Mouse (Mus musculus) heart, embryonic 13.5 days (tissue): ENCODE measurements at regions not wholly inside any gene's neighbourhood (a gene's known extent, or its start where the extent isn't known, plus 50 kb on each side); places are given as distances from the start of the nearest gene placed in this dataset.

ENCODE experiments used
- ATAC-seq: fragments of 200-750 bp; cut with Nextera tagmentation; 2 replicates; pipeline ENCODE4 v1.8.0; 2017; ENCODE audit warnings: moderate TSS enrichment; ENCODE audit not compliant: insufficient number of reproducible peaks, low FRiP score, low TSS enrichment; ENCODE audit errors: extremely low read depth
- H3K27ac ChIP-seq: fragments of 300-500 bp; sonication (generic); replicated peaks from 2 replicates; pipeline ENCODE4 v1.5.1; 2015; ENCODE audit warnings: moderate library complexity, mild to moderate bottlenecking, inconsistent platforms
- H3K27me3 ChIP-seq: fragments of 300-500 bp; sonication (generic); replicated peaks from 2 replicates; pipeline ENCODE4 v1.6.1; 2015; ENCODE audit warnings: mild to moderate bottlenecking, inconsistent platforms
- H3K36me3 ChIP-seq: fragments of 300-500 bp; sonication (generic); 2 replicates; pipeline ENCODE4 v1.6.1; 2015; ENCODE audit warnings: mild to moderate bottlenecking, inconsistent platforms
- H3K4me1 ChIP-seq: fragments of 300-500 bp; sonication (generic); 2 replicates; pipeline ENCODE4 v1.6.1; 2015; ENCODE audit warnings: inconsistent platforms
- H3K4me2 ChIP-seq: fragments of 300-500 bp; sonication (generic); 2 replicates; pipeline ENCODE4 v1.6.1; 2015; ENCODE audit warnings: inconsistent platforms, mild to moderate bottlenecking, moderate library complexity
- H3K4me3 ChIP-seq: fragments of 300-500 bp; sonication (generic); 2 replicates; pipeline ENCODE4 v1.5.1; 2015; ENCODE audit warnings: moderate library complexity, mild to moderate bottlenecking, inconsistent platforms
- H3K9ac ChIP-seq: fragments of 300-500 bp; sonication (generic); 2 replicates; pipeline ENCODE4 v1.6.1; 2015; ENCODE audit warnings: inconsistent platforms, mild to moderate bottlenecking, moderate library complexity
- H3K9me3 ChIP-seq: fragments of 300-500 bp; sonication (generic); 2 replicates; pipeline ENCODE4 v1.6.1; 2016; ENCODE audit warnings: inconsistent platforms
- WGBS: fragments of 180-500 bp; shearing (Covaris S2); methylation state at CpG from one replicate; pipeline ENCODE4 v1.1.7; 2015; ENCODE audit warnings: mixed read lengths; 5-methylcytosine and 5-hydroxymethylcytosine counted together

DNA sequence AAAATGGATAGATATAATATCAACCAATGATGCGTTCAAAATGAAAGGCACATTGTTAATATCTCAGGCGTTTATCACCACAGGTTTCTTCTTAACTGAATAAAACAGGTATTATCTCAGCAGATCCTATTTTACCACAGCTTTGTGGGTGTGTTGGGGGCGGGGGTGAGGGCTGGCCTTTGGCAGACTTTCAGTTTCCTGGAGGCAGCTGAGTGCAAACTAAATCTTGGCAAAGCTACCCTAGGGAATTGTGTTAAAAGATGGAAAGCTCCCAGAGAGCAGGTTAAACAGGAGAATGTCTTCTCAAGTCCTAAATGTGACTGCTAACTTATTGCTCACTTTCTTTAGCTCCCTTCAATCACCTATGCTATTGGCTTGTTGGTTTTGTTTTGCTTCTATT is 223.8 kb downstream of the Kdm4c start:
- Histone ChIP-seq H3K4me1 (no peaks in the 10 kb centered on the region), H3K4me2 (no peak overlapping the region), H3K36me3 (no peaks in the 10 kb centered on the region), H3K27ac (no peak overlapping the region), H3K9ac (no peak overlapping the region), H3K9me3 (no peaks in the 10 kb centered on the region), H3K27me3 (no peaks in the 10 kb centered on the region), H3K4me3 (no peak overlapping the region)
- WGBS: 43% methylated on average over 3 of the region's 3 CpGs
- ATAC-seq: no peak

DNA sequence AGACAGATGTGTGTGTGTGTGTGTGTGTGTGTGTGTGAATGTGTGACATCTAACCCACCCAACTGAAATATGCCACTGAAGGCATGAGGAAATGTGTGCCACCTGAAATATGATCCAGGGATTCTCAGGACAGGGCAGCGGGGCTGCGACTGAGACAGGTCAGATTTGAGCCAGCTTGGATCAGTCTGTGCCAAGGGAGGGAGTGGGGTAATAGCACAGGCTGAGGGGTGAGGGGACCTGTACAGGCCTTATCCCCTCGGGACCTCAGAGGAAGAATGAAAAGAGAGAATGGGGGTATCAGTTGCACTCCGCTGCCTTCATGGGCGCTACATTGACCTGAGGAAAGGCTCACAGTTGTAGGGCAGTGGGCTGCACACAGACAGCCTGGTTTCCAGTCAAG is 270.2 kb downstream of the Kdm4c start:
- no peak for ATAC-seq
- Histone ChIP-seq H3K9me3 (0 out of 2 replicates have a peak, but pooled peaks cover 4% of the 10 kb centered on the region), H3K27me3 (no peaks in the 10 kb centered on the region), H3K4me3 (no peak overlapping the region), H3K4me2 (no peak overlapping the region), H3K27ac (no peak overlapping the region), H3K4me1 (no peaks in the 10 kb centered on the region), H3K9ac (no peak overlapping the region), H3K36me3 (no peaks in the 10 kb centered on the region)
- WGBS: 77% methylated on average over 5 of the region's 5 CpGs

DNA sequence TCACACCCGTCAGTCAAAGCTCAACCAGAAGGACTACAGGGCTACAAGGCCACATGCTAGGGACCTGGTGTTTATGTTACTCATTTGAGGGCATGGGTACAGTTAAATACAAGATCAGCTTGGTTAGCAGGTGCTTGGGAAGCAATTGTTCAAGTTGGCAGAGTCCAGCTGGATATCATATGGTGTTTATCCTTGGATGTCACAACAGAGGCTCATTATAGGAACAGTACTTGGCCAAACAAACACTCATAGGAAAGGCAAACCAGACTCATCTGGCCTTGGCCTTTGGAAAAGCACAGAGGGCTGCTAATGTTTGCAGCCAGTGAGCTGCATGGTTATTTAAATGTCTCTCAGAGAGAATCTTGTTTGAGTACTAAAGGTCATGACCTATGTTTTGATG is 311.6 kb downstream of the Kdm4c start:
- H3K9me3 ChIP-seq: no peaks in the 10 kb centered on the region
- H3K27ac ChIP-seq: no peak overlapping the region
- ATAC-seq: no peak
- no peak overlapping the region for H3K4me2 ChIP-seq
- WGBS: 56% methylated on average over 1 of the region's 1 CpGs
- no peak overlapping the region for H3K4me3 ChIP-seq
- H3K4me1 ChIP-seq: no peaks in the 10 kb centered on the region
- no peaks in the 10 kb centered on the region for H3K36me3 ChIP-seq
- no peaks in the 10 kb centered on the region for H3K27me3 ChIP-seq
- no peak overlapping the region for H3K9ac ChIP-seq

DNA sequence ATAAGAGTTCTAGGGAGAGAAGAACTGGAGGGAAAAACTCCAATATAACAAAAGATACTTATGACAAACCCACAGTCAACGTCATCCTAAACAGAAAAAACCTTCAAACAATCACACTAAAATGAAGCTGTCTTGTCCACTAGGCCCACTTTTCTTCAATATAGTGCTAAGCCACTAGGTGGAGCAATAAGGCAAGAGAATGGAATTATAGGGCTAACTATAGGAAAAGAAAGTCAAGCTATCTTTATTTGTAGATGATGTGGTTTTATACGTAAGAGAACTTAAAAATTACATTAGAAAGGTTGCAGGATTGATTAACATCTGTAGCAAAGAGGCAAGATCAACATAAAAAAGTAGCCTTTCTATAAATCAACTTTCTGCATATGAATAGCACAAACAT is 321.3 kb downstream of the Kdm4c start:
- H3K4me3 ChIP-seq: no peak overlapping the region
- 19% methylated on average over 2 of the region's 2 CpGs for WGBS
- H3K36me3 ChIP-seq: no peaks in the 10 kb centered on the region
- H3K27ac ChIP-seq: no peak overlapping the region
- ATAC-seq: no peak
- H3K27me3 ChIP-seq: no peaks in the 10 kb centered on the region
- H3K9ac ChIP-seq: no peak overlapping the region
- H3K4me1 ChIP-seq: no peaks in the 10 kb centered on the region
- no peak overlapping the region for H3K4me2 ChIP-seq
- no peaks in the 10 kb centered on the region for H3K9me3 ChIP-seq

DNA sequence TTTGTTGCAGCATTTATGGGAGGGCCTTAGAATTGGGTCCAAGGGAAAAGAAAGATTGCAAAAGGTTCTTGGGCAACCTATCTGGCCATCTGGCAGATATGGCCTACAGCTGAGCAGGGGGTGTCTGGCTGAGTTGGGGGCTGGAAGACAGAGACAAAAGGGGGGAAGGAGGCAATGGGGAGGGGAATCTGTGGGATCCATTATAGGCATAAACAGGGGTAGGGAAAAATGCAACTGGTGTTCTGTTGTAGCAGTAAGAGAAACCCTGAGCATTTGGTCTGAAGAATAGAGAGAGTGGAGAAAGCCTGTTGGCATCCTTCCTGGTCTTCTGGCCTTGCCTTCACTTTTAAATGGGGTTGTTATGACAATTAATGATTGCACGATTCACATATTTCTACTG is 344.1 kb downstream of the Kdm4c start:
- Histone ChIP-seq H3K27ac (no peak overlapping the region), H3K9me3 (no peaks in the 10 kb centered on the region), H3K4me2 (no peak overlapping the region), H3K36me3 (no peaks in the 10 kb centered on the region), H3K27me3 (no peaks in the 10 kb centered on the region), H3K9ac (no peak overlapping the region), H3K4me1 (no peaks in the 10 kb centered on the region), H3K4me3 (no peak overlapping the region)
- 70% methylated on average over 1 of the region's 1 CpGs for WGBS
- ATAC-seq: no peak

DNA sequence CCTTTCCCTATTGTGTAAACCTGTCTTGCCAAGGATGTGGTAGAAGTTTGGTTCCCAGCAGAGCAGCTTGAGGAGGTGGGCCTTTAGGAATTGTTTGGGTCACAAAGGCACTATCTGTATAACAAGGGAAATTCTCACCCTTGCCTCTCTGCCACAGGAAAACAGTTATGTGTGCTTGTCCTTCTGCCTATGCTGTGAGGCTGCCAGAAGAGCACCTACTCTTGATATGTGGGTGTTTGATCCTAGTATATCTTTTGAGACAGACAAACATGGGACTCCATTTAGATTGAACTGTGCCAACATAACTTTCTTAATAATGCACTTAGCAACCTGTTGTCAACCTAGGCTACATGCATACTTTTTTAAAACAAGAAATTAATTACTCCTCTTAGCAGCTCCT is 344.8 kb downstream of the Kdm4c start:
- ATAC-seq: no peak
- no peak overlapping the region for H3K9ac ChIP-seq

DNA sequence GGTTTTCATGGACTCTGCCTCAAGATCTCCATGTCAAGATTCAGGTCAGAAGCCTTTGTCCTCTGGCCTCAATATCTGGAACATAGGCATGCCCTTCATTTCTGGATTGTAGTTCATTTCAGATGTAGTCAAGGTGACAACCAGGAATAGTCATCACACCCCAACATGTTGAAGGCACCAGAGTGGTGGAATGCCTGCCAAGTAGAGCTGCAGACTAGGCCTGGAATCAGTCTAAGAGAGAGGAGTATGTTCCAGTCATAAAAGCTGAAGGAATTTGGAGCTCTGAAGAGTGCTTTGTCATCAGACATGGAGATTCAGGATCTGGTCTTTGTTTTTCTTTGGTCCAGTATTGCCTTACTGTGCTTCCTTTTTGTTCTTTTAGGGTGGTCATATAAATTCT is 346.5 kb downstream of the Kdm4c start:
- Histone ChIP-seq H3K27me3 (no peaks in the 10 kb centered on the region), H3K4me3 (no peak overlapping the region), H3K9ac (no peak overlapping the region), H3K36me3 (no peaks in the 10 kb centered on the region), H3K9me3 (no peaks in the 10 kb centered on the region), H3K4me1 (no peaks in the 10 kb centered on the region), H3K4me2 (no peak overlapping the region), H3K27ac (peak overlapping the region; percentile 48)
- ATAC-seq: no peak

More for the DNA sequence above, 344.8 kb downstream of the Kdm4c start:
- Histone ChIP-seq H3K9me3 (no peaks in the 10 kb centered on the region), H3K4me1 (no peaks in the 10 kb centered on the region), H3K4me2 (no peak overlapping the region), H3K27me3 (no peaks in the 10 kb centered on the region), H3K36me3 (no peaks in the 10 kb centered on the region), H3K4me3 (no peak overlapping the region), H3K27ac (no peak overlapping the region)

DNA sequence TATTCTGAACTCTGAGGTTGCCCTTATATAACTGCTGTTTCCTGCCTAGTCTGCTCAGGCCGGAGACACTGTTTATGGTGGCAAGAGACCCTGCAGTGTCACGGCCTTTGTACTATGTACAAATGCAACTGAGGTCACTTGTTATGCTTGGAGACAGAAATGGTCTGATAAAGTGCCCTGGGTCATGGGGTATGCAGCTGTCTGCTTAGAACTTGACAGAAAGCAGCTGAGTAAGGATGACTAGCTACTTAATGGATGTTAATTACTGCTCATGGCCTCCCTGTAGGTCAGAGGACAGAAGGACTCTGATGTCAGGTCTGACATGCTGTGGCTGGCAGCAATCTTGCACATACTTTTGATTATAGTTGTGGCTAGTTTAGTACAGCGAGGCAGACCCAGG is 370.7 kb downstream of the Kdm4c start:
- Histone ChIP-seq H3K9ac (no peak overlapping the region), H3K36me3 (no peaks in the 10 kb centered on the region)
- peak; percentile 37; the same call in 1 of the 2 replicates for ATAC-seq

More for the DNA sequence above, 370.7 kb downstream of the Kdm4c start:
- Histone ChIP-seq H3K9me3 (no peaks in the 10 kb centered on the region), H3K27ac (peak overlapping the region; percentile 46), H3K4me3 (no peak overlapping the region), H3K4me2 (no peak overlapping the region), H3K27me3 (no peaks in the 10 kb centered on the region), H3K4me1 (peaks cover 9% of the 10 kb centered on the region)
- 26% methylated on average over 3 of the region's 3 CpGs for WGBS
